In genomic region chr6:97880363-97880762, GRCm38 (mm10) we compare ENCODE assay signal across 19 mouse cellular contexts.
DNase-seq lines count a peak whose midpoint lies in the region; ATAC-seq and TF ChIP-seq lines count a peak whose summit lies in the region.
"Had no signal": no experiment of that assay in that cellular context is flagged by ENCODE, and none has a peak within 500 bp of the region (broad histone marks: within the 10 kb centered on the region; RNA-seq: fewer than 3 reads in every experiment).

No protein-coding gene starts in this region.

- WGBS in intestine, embryonic 14.5 days: 46% methylated on average over 5 of the region's 5 CpGs
- 38% methylated on average over 5 of the region's 5 CpGs for WGBS in intestine, embryonic 15.5 days
- WGBS in heart, embryonic 15.5 days: 22% methylated on average over 5 of the region's 5 CpGs
- 90% methylated on average over 5 of the region's 5 CpGs for whole genome bisulfite sequencing in kidney, adult 2 months

- no peaks in the 10 kb centered on the region for H3K9me3 ChIP-seq in intestine, embryonic 14.5 days (ENCODE audit: control insufficient read depth, low read length)
- no peaks in the 10 kb centered on the region for H3K9me3 ChIP-seq in intestine, embryonic 15.5 days
- no peaks in the 10 kb centered on the region for H3K9me3 ChIP-seq in heart, embryonic 15.5 days (replicated peaks)
- H3K9me3 ChIP-seq: forebrain, embryonic 15.5 days; limb, embryonic 10.5 days; midbrain, embryonic 12.5 days had no signal

- TF ChIP-seq POLR2A in kidney, adult 2 months (IDR thresholded peaks at IDR 0.05; ENCODE audit: low read depth, low read length): no peak

- H3K9ac ChIP-seq in intestine, embryonic 14.5 days (ENCODE audit: low read length): no peak overlapping the region
- H3K9ac ChIP-seq in intestine, embryonic 15.5 days: no peak overlapping the region
- H3K9ac ChIP-seq in heart, embryonic 15.5 days: no peak overlapping the region
- H3K9ac ChIP-seq: forebrain, embryonic 15.5 days; midbrain, embryonic 12.5 days had no signal

- peaks cover 5% of the 10 kb centered on the region; the same call in 1 of the 2 replicates for H3K4me1 ChIP-seq in intestine, embryonic 14.5 days (replicated peaks; ENCODE audit: control insufficient read depth, insufficient read depth, low read length)
- H3K4me1 ChIP-seq in intestine, embryonic 15.5 days (replicated peaks): no peaks in the 10 kb centered on the region
- peaks cover 56% of the 10 kb centered on the region for H3K4me1 ChIP-seq in heart, embryonic 15.5 days (replicated peaks)
- peaks cover 14% of the 10 kb centered on the region for H3K4me1 ChIP-seq in kidney, adult 2 months (ENCODE audit: control insufficient read depth, insufficient read depth, low read length)

- TF ChIP-seq CTCF in kidney, adult 2 months (conservative IDR thresholded peaks at IDR 0.05; ENCODE audit: insufficient read depth, insufficient read length, low read depth, low read length): no peak

- ATAC-seq in intestine, embryonic 14.5 days (replicated peaks; ENCODE audit: low FRiP score, low TSS enrichment, low read depth): 0 out of 2 replicates have a peak, but pooled peaks have one; percentile 60
- no peak for ATAC-seq in intestine, embryonic 15.5 days
- peak; percentile 79 for ATAC-seq in heart, embryonic 15.5 days (replicated peaks; ENCODE audit: insufficient number of reproducible peaks, insufficient read depth, low FRiP score, low read depth)
- ATAC-seq in frontal cortex, adult (ENCODE audit: low TSS enrichment): no peak
- ATAC-seq in megakaryocyte, adult 5-6 weeks (ENCODE audit: poor library complexity, severe bottlenecking): no peak
- ATAC-seq: CD4-positive, CD25-positive, alpha-beta regulatory T cell, adult 4 months; forebrain, embryonic 15.5 days had no signal

- no peaks in the 10 kb centered on the region for H3K27me3 ChIP-seq in intestine, embryonic 14.5 days (replicated peaks; ENCODE audit: control insufficient read depth, insufficient read depth, low read length)
- no peaks in the 10 kb centered on the region for H3K27me3 ChIP-seq in intestine, embryonic 15.5 days (replicated peaks)
- H3K27me3 ChIP-seq in heart, embryonic 15.5 days: no peaks in the 10 kb centered on the region
- H3K27me3 ChIP-seq in kidney, adult 2 months (replicated peaks; ENCODE audit: control insufficient read depth, insufficient read depth, low read length): no peaks in the 10 kb centered on the region
- H3K27me3 ChIP-seq: forebrain, embryonic 15.5 days; midbrain, embryonic 12.5 days had no signal

- no peak overlapping the region for H3K4me2 ChIP-seq in intestine, embryonic 14.5 days (ENCODE audit: low read length)
- H3K4me2 ChIP-seq in intestine, embryonic 15.5 days (replicated peaks): no peak overlapping the region
- peak overlapping the region; percentile 0; the same call in 1 of the 2 replicates for H3K4me2 ChIP-seq in heart, embryonic 15.5 days
- H3K4me2 ChIP-seq: forebrain, embryonic 15.5 days; liver, embryonic 11.5 days; midbrain, embryonic 12.5 days had no signal

- DNase-seq in intestine, embryonic 14.5 days (ENCODE audit: low spot score): no peak
- DNase-seq in heart, adult 9 months (ENCODE audit: low spot score in 2 of 2): peak; percentile 46 to 47
- no peak for DNase-seq in kidney, adult 2 months
- DNase-seq: adrenal gland, adult 8-10 months; cerebellum, adult 11-12 months; cerebellum, postnatal 36 days; lung, adult 2 months; lung, postnatal 4 days; thymus, adult 18-20 months had no signal

- no peaks in the 10 kb centered on the region for H3K36me3 ChIP-seq in intestine, embryonic 14.5 days (ENCODE audit: control insufficient read depth, insufficient read depth, low read length)
- no peaks in the 10 kb centered on the region for H3K36me3 ChIP-seq in intestine, embryonic 15.5 days
- no peaks in the 10 kb centered on the region for H3K36me3 ChIP-seq in heart, embryonic 15.5 days
- no peaks in the 10 kb centered on the region for H3K36me3 ChIP-seq in kidney, adult 2 months (ENCODE audit: control insufficient read depth, insufficient read depth, low read length)
- H3K36me3 ChIP-seq: forebrain, embryonic 15.5 days; G1E; limb, embryonic 10.5 days; midbrain, embryonic 12.5 days had no signal

- no peak overlapping the region for H3K27ac ChIP-seq in intestine, embryonic 14.5 days (ENCODE audit: low read depth)
- H3K27ac ChIP-seq in intestine, embryonic 15.5 days: no peak overlapping the region
- peak overlapping the region; percentile 88 for H3K27ac ChIP-seq in heart, embryonic 15.5 days
- no peak overlapping the region for H3K27ac ChIP-seq in kidney, adult 2 months (ENCODE audit: insufficient read depth, low read depth, low read length)
- H3K27ac ChIP-seq: forebrain, embryonic 15.5 days; limb, embryonic 10.5 days; midbrain, embryonic 12.5 days had no signal

- no peak overlapping the region for H3K4me3 ChIP-seq in intestine, embryonic 14.5 days (ENCODE audit: low read depth, low read length)
- no peak overlapping the region for H3K4me3 ChIP-seq in intestine, embryonic 15.5 days (replicated peaks)
- H3K4me3 ChIP-seq in heart, embryonic 15.5 days: no peak overlapping the region
- H3K4me3 ChIP-seq in kidney, adult 2 months (ENCODE audit: insufficient read depth, low read depth, low read length): no peak overlapping the region
- H3K4me3 ChIP-seq: forebrain, embryonic 15.5 days; limb, embryonic 10.5 days; midbrain, embryonic 12.5 days had no signal

Comparison
In these comparisons a context has a peak if more than half of its experiments do, and no peak if none do; other contexts are left out.
1. ATAC-seq: peak in intestine, embryonic 14.5 days (single experiment) and heart, embryonic 15.5 days (single experiment); none in intestine, embryonic 15.5 days (single experiment), frontal cortex, adult (single experiment) and megakaryocyte, adult 5-6 weeks (single experiment).
2. DNase-seq: peak in heart, adult 9 months (2 of 2); none in intestine, embryonic 14.5 days (single experiment) and kidney, adult 2 months (single experiment).